Mouse (Mus musculus) adrenal gland, adult 2 months (tissue): Measurements from ENCODE around the gene Mtfr1l. TPM values are rescaled to one million over a fixed set of nuclear protein-coding genes. Genes with fewer than 3 reads are reported as not detected.
A peak's percentile ranks its signal among the peaks of the same experiment; 100 is the strongest.

Experiments used
- DNase-seq: peaks from one replicate; pipeline ENCODE4 v3.0.0; 2021
- microRNA-seq, 2 experiments: library from miRNA; unstranded; fragments of <30 nt; microRNA quantifications; one replicate each; pipeline ENCODE4 v1.2.0; 2021
- polyA plus RNA-seq: library from polyadenylated mRNA; depleted of rRNA; stranded (reverse); fragments of >200 nt; gene quantifications from 2 replicates; pipeline ENCODE4 v1.2.3, GENCODE M21; 2012; rRNA removed
- total RNA-seq, 2 experiments: library from RNA; stranded (reverse); gene quantifications; 2 replicates each; pipeline ENCODE4 v1.2.3; 2021

The Mtfr1l gene
- total and polyA plus RNA-seq, 3 experiments = 98.8 to 147 (median 124) TPM

GRCm38 (mm10) chr4:134489986-134490665 lies 45.1 kb downstream of the Mtfr1l start:
- no peak for DNase-seq

GRCm38 (mm10) chr4:134488211-134488610 lies 47.0 kb downstream of the Mtfr1l start:
- DNase-seq = no peak

GRCm38 (mm10) chr4:134485151-134485900 lies 49.9 kb downstream of the Mtfr1l start:
- no peak for DNase-seq

- DNase-seq = no peak
These were observed 51.0 kb downstream of the Mtfr1l start for GRCm38 (mm10) chr4:134484231-134484630.

GRCm38 (mm10) chr4:134483696-134484095 lies 51.5 kb downstream of the Mtfr1l start:
- peak; percentile 74 for DNase-seq

- DNase-seq = no peak
These were observed 52.0 kb downstream of the Mtfr1l start for GRCm38 (mm10) chr4:134483078-134483688.

- DNase-seq = no peak
These were observed 52.7 kb downstream of the Mtfr1l start for GRCm38 (mm10) chr4:134482442-134482841.

GRCm38 (mm10) chr4:134481270-134481669 lies 53.9 kb downstream of the Mtfr1l start:
- DNase-seq = no peak

- DNase-seq = peak; percentile 77
These were observed 54.3 kb downstream of the Mtfr1l start for GRCm38 (mm10) chr4:134480864-134481263.

GRCm38 (mm10) chr4:134479839-134480238 lies 55.3 kb downstream of the Mtfr1l start:
- DNase-seq = no peak

GRCm38 (mm10) chr4:134478031-134478430 lies 57.2 kb downstream of the Mtfr1l start:
- DNase-seq = peak; percentile 92

- no peak for DNase-seq
These were observed 58.3 kb downstream of the Mtfr1l start for GRCm38 (mm10) chr4:134476899-134477298.

Small RNAs within 50 kb of the gene (microRNA-seq; reads per million reads assigned to microRNA genes)
- gene Mir6403 = 0 reads per million in 2 experiments

Other genes starting within 250 kb of the Mtfr1l start
- 10 to 100 TPM; 14.7 to 22.3 TPM for gene Pdik1l, start 247.5 kb downstream of the Mtfr1l start, total RNA-seq
- 1.3 TPM in 2 replicates for gene Pdik1l, start 247.5 kb downstream of the Mtfr1l start, polyA plus RNA-seq
- gene Trim63, start 220.3 kb downstream of the Mtfr1l start, total RNA-seq = not detected
- 0.06 and 0.11 TPM in 2 replicates for gene Trim63, start 220.3 kb downstream of the Mtfr1l start, polyA plus RNA-seq
- 10 to 100 TPM; 21.2 to 60.8 TPM for gene Slc30a2, start 192.2 kb downstream of the Mtfr1l start, total RNA-seq
- 33.0 and 56.4 TPM in 2 replicates for gene Slc30a2, start 192.2 kb downstream of the Mtfr1l start, polyA plus RNA-seq
- 1 to 10 TPM; 3.1 to 4.4 TPM for gene Extl1, start 151.5 kb downstream of the Mtfr1l start, total RNA-seq
- 4.9 and 5.6 TPM in 2 replicates for gene Extl1, start 151.5 kb downstream of the Mtfr1l start, polyA plus RNA-seq
- gene Pafah2, start 139.1 kb downstream of the Mtfr1l start, total RNA-seq = 10 to 100 TPM; 12.1 to 18.7 TPM
- gene Pafah2, start 139.1 kb downstream of the Mtfr1l start, polyA plus RNA-seq = 9.1 and 15.1 TPM in 2 replicates
- gene Stmn1, start 67.1 kb downstream of the Mtfr1l start, total RNA-seq = 10 to 100 TPM; 28.7 to 31.8 TPM
- 1.3 and 2.4 TPM in 2 replicates for gene Stmn1, start 67.1 kb downstream of the Mtfr1l start, polyA plus RNA-seq
- gene Paqr7, start 38.7 kb downstream of the Mtfr1l start, total RNA-seq = 10 to 100 TPM; 30.3 to 78.9 TPM
- 196 and 204 TPM in 2 replicates for gene Paqr7, start 38.7 kb downstream of the Mtfr1l start, polyA plus RNA-seq
- 1 to 10 TPM in 1 of 2 experiments, under 1 TPM in 1; 0.29 to 1.5 TPM for gene Aunip, start 24.4 kb downstream of the Mtfr1l start, total RNA-seq
- 0.10 and 0.16 TPM in 2 replicates for gene Aunip, start 24.4 kb downstream of the Mtfr1l start, polyA plus RNA-seq
- gene Selenon, start 16.8 kb upstream of the Mtfr1l start, total RNA-seq = 10 to 100 TPM; 21.9 to 42.5 TPM
- 34.5 and 35.1 TPM in 2 replicates for gene Selenon, start 16.8 kb upstream of the Mtfr1l start, polyA plus RNA-seq
- gene Man1c1, start 168.9 kb upstream of the Mtfr1l start, total RNA-seq = 10 to 100 TPM; 13.3 to 28.2 TPM
- gene Man1c1, start 168.9 kb upstream of the Mtfr1l start, polyA plus RNA-seq = 17.0 and 17.4 TPM in 2 replicates
- gene Ldlrap1, start 232.6 kb upstream of the Mtfr1l start, total RNA-seq = 10 to 100 TPM; 42.1 to 49.3 TPM
- 23.0 and 28.1 TPM in 2 replicates for gene Ldlrap1, start 232.6 kb upstream of the Mtfr1l start, polyA plus RNA-seq